Mouse (Mus musculus) forebrain, embryonic 12.5 days (tissue): ENCODE measurements at regions not wholly inside any gene's neighbourhood (a gene's known extent, or its start where the extent isn't known, plus 50 kb on each side); places are given as distances from the start of the nearest gene placed in this dataset.

Source experiments
- ATAC-seq: fragments of 200-750 bp; cut with Nextera tagmentation; 2 replicates; pipeline ENCODE4 v1.8.0; 2017; ENCODE audit warnings: moderate TSS enrichment; ENCODE audit not compliant: low FRiP score
- H3K27ac ChIP-seq: fragments of 300-500 bp; sonication (generic); 2 replicates; pipeline ENCODE4 v1.5.1; 2016; ENCODE audit warnings: mild to moderate bottlenecking
- H3K27me3 ChIP-seq: fragments of 300-500 bp; sonication (generic); 2 replicates; pipeline ENCODE4 v1.6.1; 2016; ENCODE audit warnings: mild to moderate bottlenecking
- H3K36me3 ChIP-seq: fragments of 300-500 bp; sonication (generic); replicated peaks from 2 replicates; pipeline ENCODE4 v1.6.1; 2016; ENCODE audit warnings: mild to moderate bottlenecking
- H3K4me1 ChIP-seq: fragments of 300-500 bp; sonication (generic); 2 replicates; pipeline ENCODE4 v1.6.1; 2016
- H3K4me2 ChIP-seq: fragments of 300-500 bp; sonication (generic); 2 replicates; pipeline ENCODE4 v1.6.1; 2016; ENCODE audit warnings: mild to moderate bottlenecking, moderate library complexity
- H3K4me3 ChIP-seq: fragments of 300-500 bp; sonication (generic); replicated peaks from 2 replicates; pipeline ENCODE4 v1.5.1; 2016; ENCODE audit warnings: mild to moderate bottlenecking
- H3K9ac ChIP-seq: fragments of 300-500 bp; sonication (generic); 2 replicates; pipeline ENCODE4 v1.6.1; 2016; ENCODE audit warnings: mild to moderate bottlenecking
- H3K9me3 ChIP-seq: fragments of 300-500 bp; sonication (generic); 2 replicates; pipeline ENCODE4 v1.6.1; 2016
- WGBS: fragments of 180-500 bp; shearing (Covaris S2); methylation state at CpG from one replicate; pipeline ENCODE4 v1.1.7; 2016; 5-methylcytosine and 5-hydroxymethylcytosine counted together

GRCm38 (mm10) chr7:136343494-136343893 is 550.9 kb upstream of the Mgmt start:
- H3K27ac ChIP-seq, result no peak overlapping the region
- WGBS, result 67% methylated on average over 4 of the region's 4 CpGs
- peaks cover 32% of the 10 kb centered on the region for H3K4me1 ChIP-seq
- ATAC-seq, result no peak
- H3K9ac ChIP-seq, result no peak overlapping the region
- H3K9me3 ChIP-seq, result no peaks in the 10 kb centered on the region
- no peak overlapping the region for H3K4me2 ChIP-seq
- no peaks in the 10 kb centered on the region for H3K36me3 ChIP-seq
- no peak overlapping the region for H3K4me3 ChIP-seq
- peaks cover 35% of the 10 kb centered on the region for H3K27me3 ChIP-seq

- Histone ChIP-seq H3K9ac (no peak overlapping the region), H3K9me3 (no peaks in the 10 kb centered on the region), H3K27me3 (peaks cover 30% of the 10 kb centered on the region), H3K4me2 (no peak overlapping the region), H3K27ac (no peak overlapping the region), H3K4me1 (peaks cover 35% of the 10 kb centered on the region), H3K4me3 (no peak overlapping the region), H3K36me3 (no peaks in the 10 kb centered on the region)
- no peak for ATAC-seq
- WGBS, result 91% methylated on average over 3 of the region's 3 CpGs
These were observed 549.4 kb upstream of the Mgmt start for GRCm38 (mm10) chr7:136345051-136345450.

DNA sequence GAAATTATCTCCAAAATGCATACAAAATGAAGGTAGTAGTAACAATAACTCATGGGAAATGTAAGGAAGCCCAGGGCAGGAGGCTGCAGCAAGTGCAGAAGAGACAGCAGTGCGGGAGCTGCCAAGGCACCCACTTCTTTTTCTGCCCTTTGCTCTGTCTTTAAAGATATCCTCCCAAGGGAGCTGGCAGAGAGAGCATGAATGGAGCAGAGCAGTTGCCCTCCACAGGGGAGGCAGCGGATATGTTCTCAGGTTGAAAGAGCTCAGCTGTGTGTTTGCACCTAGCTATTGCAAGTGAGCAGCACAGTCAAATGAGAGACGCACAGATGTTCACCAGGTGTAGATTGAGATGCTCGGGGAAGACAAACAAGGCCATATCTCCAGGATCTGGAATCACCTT is 547.9 kb upstream of the Mgmt start:
- no peaks in the 10 kb centered on the region for H3K9me3 ChIP-seq
- peaks cover 19% of the 10 kb centered on the region for H3K27me3 ChIP-seq
- no peaks in the 10 kb centered on the region for H3K36me3 ChIP-seq
- H3K4me2 ChIP-seq, result no peak overlapping the region
- ATAC-seq, result no peak
- peaks cover 27% of the 10 kb centered on the region for H3K4me1 ChIP-seq
- H3K27ac ChIP-seq, result no peak overlapping the region
- H3K9ac ChIP-seq, result no peak overlapping the region
- H3K4me3 ChIP-seq, result no peak overlapping the region
- 86% methylated on average over 4 of the region's 4 CpGs for WGBS

DNA sequence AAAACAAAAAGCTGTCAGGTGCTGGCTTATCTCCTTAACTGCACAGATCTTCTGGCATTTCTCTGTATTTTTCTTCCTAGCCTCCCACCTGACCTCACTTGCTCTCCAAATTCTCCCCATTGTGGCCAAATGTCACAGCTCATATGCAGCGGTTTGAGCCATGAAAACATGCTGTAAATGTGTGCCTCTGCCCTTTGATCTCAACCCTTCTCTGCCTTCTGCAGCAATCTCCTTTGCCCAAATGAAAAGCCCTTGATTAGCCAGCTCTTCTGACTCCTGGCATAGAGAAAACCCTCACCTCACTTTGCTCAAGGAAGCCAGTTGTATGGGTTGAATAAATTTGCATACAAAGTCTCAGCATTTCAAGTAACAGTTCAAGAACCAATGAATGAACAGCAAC is 546.1 kb upstream of the Mgmt start:
- Histone ChIP-seq H3K4me1 (peaks cover 9% of the 10 kb centered on the region), H3K4me2 (no peak overlapping the region), H3K4me3 (no peak overlapping the region), H3K36me3 (no peaks in the 10 kb centered on the region), H3K27ac (no peak overlapping the region), H3K27me3 (peaks cover 18% of the 10 kb centered on the region), H3K9me3 (no peaks in the 10 kb centered on the region), H3K9ac (no peak overlapping the region)
- ATAC-seq, result no peak
- 47% methylated on average over 1 of the region's 1 CpGs for WGBS

DNA sequence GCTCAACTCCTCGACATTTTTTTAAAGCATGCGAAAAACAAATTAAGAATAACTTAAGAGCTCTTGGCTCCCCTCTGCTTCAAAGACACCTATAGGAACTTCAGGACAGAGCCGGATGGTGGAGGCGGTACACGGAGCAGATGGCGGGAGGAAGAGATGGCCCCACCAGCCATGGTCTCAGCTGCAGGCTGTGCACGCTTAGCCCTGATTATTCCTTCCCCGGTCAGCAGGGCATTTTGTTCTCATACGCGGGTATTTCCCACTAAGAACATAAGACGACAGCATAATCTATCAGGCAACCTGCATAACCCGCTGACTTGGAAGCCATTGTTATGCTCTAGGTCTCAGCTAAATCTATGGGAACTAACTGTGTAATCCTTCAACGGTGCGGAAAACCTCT is 544.8 kb upstream of the Mgmt start:
- 82% methylated on average over 14 of the region's 14 CpGs for WGBS
- no peak overlapping the region for H3K27ac ChIP-seq
- peaks cover 4% of the 10 kb centered on the region; the same call in 1 of the 2 replicates for H3K4me1 ChIP-seq
- H3K4me3 ChIP-seq, result no peak overlapping the region
- no peak overlapping the region for H3K4me2 ChIP-seq
- ATAC-seq, result no peak
- H3K9ac ChIP-seq, result no peak overlapping the region
- no peaks in the 10 kb centered on the region for H3K9me3 ChIP-seq
- H3K27me3 ChIP-seq, result peaks cover 5% of the 10 kb centered on the region; the same call in 1 of the 2 replicates
- no peaks in the 10 kb centered on the region for H3K36me3 ChIP-seq

GRCm38 (mm10) chr7:136357011-136357410 is 537.4 kb upstream of the Mgmt start:
- Histone ChIP-seq H3K36me3 (no peaks in the 10 kb centered on the region), H3K27ac (no peak overlapping the region), H3K4me2 (no peak overlapping the region), H3K9me3 (no peaks in the 10 kb centered on the region), H3K4me1 (no peaks in the 10 kb centered on the region), H3K9ac (no peak overlapping the region), H3K4me3 (no peak overlapping the region), H3K27me3 (no peaks in the 10 kb centered on the region)
- no peak for ATAC-seq
- WGBS, result 43% methylated on average over 7 of the region's 7 CpGs

DNA sequence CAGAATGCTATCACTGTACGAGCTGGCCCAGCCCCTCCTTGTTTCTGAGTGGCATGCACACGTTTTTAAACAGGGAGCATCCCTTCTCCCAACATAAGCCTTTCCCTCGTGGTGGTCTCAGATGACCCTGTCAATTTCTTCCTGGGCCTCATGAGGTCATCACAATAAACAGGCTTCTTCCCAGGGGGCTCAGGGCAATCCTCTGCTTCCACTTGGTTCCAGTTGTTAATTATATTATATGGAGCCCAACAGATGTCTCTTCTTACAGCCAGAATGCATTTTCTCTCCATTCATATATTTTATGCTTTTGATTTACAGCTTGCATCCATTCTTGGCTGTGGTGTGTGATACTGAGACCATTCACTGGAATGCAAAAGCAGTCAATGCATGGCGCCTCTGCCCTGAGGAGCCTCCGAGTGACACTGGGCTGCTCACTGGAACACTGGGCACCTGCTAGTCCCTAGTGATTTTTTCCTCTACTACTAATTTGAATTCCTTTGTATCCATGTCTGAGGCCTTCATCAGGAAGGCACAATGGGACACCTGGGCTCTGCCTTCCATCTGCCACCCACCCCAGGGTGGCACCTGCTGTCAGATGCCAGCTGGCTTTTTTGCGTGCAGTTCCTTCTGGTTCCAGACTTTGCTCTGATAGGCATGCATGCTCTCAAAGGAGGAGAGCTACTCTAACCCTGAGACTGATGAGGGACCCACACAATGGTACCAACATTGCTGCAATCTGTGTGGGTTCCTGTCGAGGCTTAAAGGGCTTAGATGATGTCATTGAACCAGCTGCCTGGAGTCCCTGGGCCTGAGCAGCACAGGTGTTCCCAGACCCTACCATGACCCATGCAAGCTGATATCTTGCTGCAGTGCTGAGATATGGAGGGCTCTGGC is 528.8 kb upstream of the Mgmt start:
- Histone ChIP-seq H3K27ac (no peak overlapping the region), H3K36me3 (no peaks in the 10 kb centered on the region), H3K9ac (no peak overlapping the region), H3K4me1 (peaks cover 9% of the 10 kb centered on the region; the same call in 1 of the 2 replicates), H3K4me3 (no peak overlapping the region), H3K9me3 (no peaks in the 10 kb centered on the region), H3K27me3 (no peaks in the 10 kb centered on the region), H3K4me2 (no peak overlapping the region)
- ATAC-seq, result peak; percentile 49; the same call in 1 of the 2 replicates
- 65% methylated on average over 7 of the region's 7 CpGs for WGBS

DNA sequence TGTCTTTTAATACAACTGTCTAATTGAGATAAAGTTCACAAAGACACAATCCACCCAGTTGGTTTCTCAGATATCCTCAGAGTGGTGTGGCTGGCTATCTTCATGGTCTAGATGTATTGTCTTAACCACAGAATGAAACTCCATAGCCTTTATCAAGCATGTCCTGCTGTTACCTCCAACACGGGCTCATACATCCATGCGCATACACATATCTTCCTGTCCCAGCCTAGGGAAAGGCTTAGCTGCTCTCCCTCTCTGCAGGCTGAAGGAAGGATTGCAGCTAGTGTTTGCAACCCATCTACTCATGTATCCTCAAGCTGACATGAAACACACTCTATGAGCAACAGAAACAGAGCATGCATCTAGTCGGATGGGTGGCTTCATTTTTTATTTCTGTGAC is 517.2 kb upstream of the Mgmt start:
- Histone ChIP-seq H3K27ac (no peak overlapping the region), H3K27me3 (peaks cover 5% of the 10 kb centered on the region), H3K4me2 (no peak overlapping the region), H3K9me3 (no peaks in the 10 kb centered on the region), H3K4me3 (no peak overlapping the region), H3K36me3 (no peaks in the 10 kb centered on the region), H3K4me1 (no peaks in the 10 kb centered on the region), H3K9ac (no peak overlapping the region)
- WGBS, result 87% methylated on average over 3 of the region's 3 CpGs
- ATAC-seq, result no peak

DNA sequence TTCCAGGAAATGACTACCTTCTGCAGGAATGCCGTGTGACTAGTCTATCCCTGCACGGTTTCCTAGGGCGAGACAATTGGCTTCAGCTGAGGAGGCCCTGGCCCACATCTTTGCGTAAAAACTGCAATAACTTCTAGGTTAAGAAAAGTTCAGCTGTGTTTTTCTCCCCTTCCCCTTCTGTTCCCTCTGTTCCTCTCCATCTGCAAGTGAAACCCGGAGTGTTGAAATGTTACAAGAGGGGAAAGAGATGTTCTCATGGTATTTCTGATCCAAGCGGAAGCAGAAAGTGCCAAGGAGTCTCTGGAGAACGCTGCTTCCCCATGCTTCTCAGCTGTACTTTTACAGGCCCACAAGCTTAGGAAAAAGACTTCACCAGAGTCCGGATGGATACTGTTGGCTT is 516.7 kb upstream of the Mgmt start:
- Histone ChIP-seq H3K4me3 (no peak overlapping the region), H3K27ac (no peak overlapping the region), H3K9ac (no peak overlapping the region), H3K27me3 (peaks cover 5% of the 10 kb centered on the region), H3K4me2 (no peak overlapping the region), H3K4me1 (no peaks in the 10 kb centered on the region), H3K36me3 (no peaks in the 10 kb centered on the region), H3K9me3 (no peaks in the 10 kb centered on the region)
- no peak for ATAC-seq
- WGBS, result 84% methylated on average over 8 of the region's 8 CpGs

DNA sequence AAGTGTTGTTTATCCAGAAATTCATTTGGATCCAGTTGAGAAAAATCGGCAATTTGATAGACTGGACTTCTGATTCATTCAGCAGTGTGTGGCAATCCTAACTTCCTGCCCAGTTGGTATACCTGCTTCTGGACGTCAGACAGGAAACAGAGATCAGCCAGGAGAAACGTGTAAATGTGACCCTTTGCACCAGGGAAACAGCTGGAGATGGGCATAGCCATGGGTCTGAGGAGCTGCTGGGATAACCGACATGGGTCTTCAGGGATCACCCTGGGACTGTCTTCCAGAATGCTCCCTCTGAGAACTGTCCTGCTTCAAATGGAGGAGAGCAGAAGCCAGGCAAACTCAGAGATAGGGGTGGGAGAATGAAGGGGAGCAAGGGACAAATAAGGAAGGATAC is 516.1 kb upstream of the Mgmt start:
- Histone ChIP-seq H3K27me3 (peaks cover 5% of the 10 kb centered on the region), H3K9me3 (no peaks in the 10 kb centered on the region), H3K9ac (no peak overlapping the region), H3K27ac (no peak overlapping the region), H3K4me3 (no peak overlapping the region), H3K4me2 (no peak overlapping the region), H3K4me1 (no peaks in the 10 kb centered on the region), H3K36me3 (no peaks in the 10 kb centered on the region)
- 74% methylated on average over 4 of the region's 4 CpGs for WGBS
- no peak for ATAC-seq

DNA sequence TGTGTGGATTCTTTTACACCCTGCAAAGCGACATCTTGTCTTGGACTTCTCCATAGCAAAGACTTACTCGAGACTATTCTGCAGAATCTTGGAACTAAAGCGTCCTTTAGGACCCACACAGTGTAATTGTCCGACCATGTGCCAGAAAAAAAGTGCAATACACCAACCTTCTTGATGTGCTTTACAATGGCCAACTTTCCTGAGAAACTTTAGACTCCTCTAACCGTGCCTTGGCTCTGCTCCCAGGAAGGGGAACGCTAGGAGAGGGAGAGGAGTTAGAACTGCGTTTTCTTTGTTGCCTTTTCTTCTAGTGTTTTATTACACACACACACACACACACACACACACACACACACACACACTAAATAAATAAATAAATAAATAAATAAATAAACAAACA is 515.1 kb upstream of the Mgmt start:
- Histone ChIP-seq H3K27ac (no peak overlapping the region), H3K4me2 (no peak overlapping the region), H3K36me3 (no peaks in the 10 kb centered on the region), H3K9ac (no peak overlapping the region), H3K4me3 (no peak overlapping the region), H3K9me3 (no peaks in the 10 kb centered on the region), H3K4me1 (no peaks in the 10 kb centered on the region), H3K27me3 (peaks cover 5% of the 10 kb centered on the region)
- 84% methylated on average over 7 of the region's 7 CpGs for WGBS
- ATAC-seq, result no peak

GRCm38 (mm10) chr7:136379741-136380140 is 514.7 kb upstream of the Mgmt start:
- ATAC-seq, result no peak
- no peaks in the 10 kb centered on the region for H3K9me3 ChIP-seq
- H3K9ac ChIP-seq, result no peak overlapping the region
- H3K4me3 ChIP-seq, result no peak overlapping the region
- H3K27me3 ChIP-seq, result peaks cover 5% of the 10 kb centered on the region
- H3K36me3 ChIP-seq, result no peaks in the 10 kb centered on the region
- WGBS, result 77% methylated on average over 3 of the region's 3 CpGs
- H3K4me1 ChIP-seq, result no peaks in the 10 kb centered on the region
- no peak overlapping the region for H3K27ac ChIP-seq
- no peak overlapping the region for H3K4me2 ChIP-seq

GRCm38 (mm10) chr7:136383296-136383695 is 511.1 kb upstream of the Mgmt start:
- 82% methylated on average over 2 of the region's 2 CpGs for WGBS
- ATAC-seq, result no peak
- no peaks in the 10 kb centered on the region for H3K4me1 ChIP-seq
- H3K27me3 ChIP-seq, result peaks cover 5% of the 10 kb centered on the region
- H3K4me3 ChIP-seq, result no peak overlapping the region
- H3K9ac ChIP-seq, result no peak overlapping the region
- H3K4me2 ChIP-seq, result no peak overlapping the region
- H3K27ac ChIP-seq, result no peak overlapping the region
- no peaks in the 10 kb centered on the region for H3K36me3 ChIP-seq
- no peaks in the 10 kb centered on the region for H3K9me3 ChIP-seq
